Mouse (Mus musculus) forebrain, embryonic 11.5 days (tissue): ENCODE results near the gene Tab3. TPM values are rescaled to one million over a fixed set of nuclear protein-coding genes. Genes with fewer than 3 reads are reported as not detected.

Experiments used
- ATAC-seq: fragments of 200-750 bp; cut with Nextera tagmentation; replicated peaks from 2 replicates; pipeline ENCODE4 v1.8.0; 2017; ENCODE audit warnings: moderate TSS enrichment; ENCODE audit not compliant: low FRiP score
- DNase-seq: peaks from one replicate; pipeline ENCODE4 v3.0.0-alpha.2; 2017; ENCODE audit warnings: low spot score
- H3K27ac ChIP-seq: fragments of 300-500 bp; sonication (generic); 2 replicates; pipeline ENCODE4 v1.5.1; 2014; ENCODE audit warnings: low read depth, low read length
- H3K27me3 ChIP-seq: fragments of 300-500 bp; sonication (generic); 2 replicates; pipeline ENCODE4 v1.6.1; 2014; ENCODE audit warnings: mild to moderate bottlenecking, low read length, mixed read lengths; ENCODE audit not compliant: control insufficient read depth, insufficient read depth
- H3K36me3 ChIP-seq: fragments of 300-500 bp; sonication (generic); 2 replicates; pipeline ENCODE4 v1.6.1; 2014; ENCODE audit warnings: mild to moderate bottlenecking, low read length, moderate library complexity, mixed read lengths; ENCODE audit not compliant: control insufficient read depth, insufficient read depth
- H3K4me1 ChIP-seq: fragments of 300-500 bp; sonication (generic); replicated peaks from 2 replicates; pipeline ENCODE4 v1.6.1; 2014; ENCODE audit warnings: low read length, mixed read lengths; ENCODE audit not compliant: control insufficient read depth, insufficient read depth
- H3K4me2 ChIP-seq: fragments of 300-500 bp; sonication (generic); 2 replicates; pipeline ENCODE4 v1.6.1; 2014; ENCODE audit warnings: low read depth, mild to moderate bottlenecking, low read length, moderate library complexity, mixed read lengths; ENCODE audit not compliant: severe bottlenecking
- H3K4me3 ChIP-seq: fragments of 300-500 bp; sonication (generic); 2 replicates; pipeline ENCODE4 v1.5.1; 2014; ENCODE audit warnings: low read depth, low read length
- H3K9ac ChIP-seq: fragments of 300-500 bp; sonication (generic); 2 replicates; pipeline ENCODE4 v1.6.1; 2014; ENCODE audit warnings: low read length
- H3K9me3 ChIP-seq: fragments of 300-500 bp; sonication (generic); 2 replicates; pipeline ENCODE4 v1.6.1; 2016; ENCODE audit warnings: low read length, mixed read lengths; ENCODE audit not compliant: control insufficient read depth
- WGBS: fragments of 180-500 bp; shearing (Covaris S2); extraction: QIAGEN DNeasy Blood & Tissue Kit; methylation state at CpG from one replicate; pipeline ENCODE4 v1.1.7; 2014; 5-methylcytosine and 5-hydroxymethylcytosine counted together
- microRNA-seq: library from miRNA; unstranded; fragments of <30 nt; microRNA quantifications from one replicate; pipeline ENCODE4, GENCODE M21; 2016; ENCODE audit not compliant: insufficient number of aligned reads
- polyA plus RNA-seq: library from polyadenylated mRNA; unstranded; fragments of >200 nt; fragmentation: Nextera tagmentation; extraction: Ambion mirVana; gene quantifications from 2 replicates; pipeline ENCODE4 v1.2.1, GENCODE M21; 2014

Tab3 gene
- polyA plus RNA-seq, 1 experiment from 2014 or later, result 5.3 TPM

DNA sequence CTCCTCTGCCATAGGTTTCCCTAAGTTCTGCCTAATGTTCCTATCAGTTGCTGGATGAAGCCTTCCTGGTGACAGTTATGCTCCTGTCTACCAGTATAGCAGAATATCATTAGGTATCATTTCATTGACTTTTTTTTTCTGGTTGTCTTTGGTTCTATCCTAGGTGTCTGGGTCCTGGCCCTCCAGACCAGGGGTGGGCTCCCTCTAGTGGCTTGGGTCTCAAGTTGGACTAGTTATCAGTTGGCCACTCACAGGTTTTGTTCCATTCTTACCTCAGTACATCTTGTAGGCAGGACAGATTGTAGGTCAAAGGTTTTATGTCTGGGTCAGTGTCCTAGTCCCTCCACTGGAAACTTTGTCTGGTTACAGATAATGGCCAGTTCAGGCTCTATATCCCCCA, 11.8 kb downstream of the Tab3 start:
- Histone ChIP-seq H3K36me3 (no peaks in the 10 kb centered on the region), H3K27ac (no peak overlapping the region), H3K4me1 (no peaks in the 10 kb centered on the region), H3K4me3 (no peak overlapping the region), H3K9me3 (no peaks in the 10 kb centered on the region), H3K4me2 (no peak overlapping the region), H3K27me3 (no peaks in the 10 kb centered on the region), H3K9ac (no peak overlapping the region)
- no peak for ATAC-seq
- DNase-seq, result no peak

DNA sequence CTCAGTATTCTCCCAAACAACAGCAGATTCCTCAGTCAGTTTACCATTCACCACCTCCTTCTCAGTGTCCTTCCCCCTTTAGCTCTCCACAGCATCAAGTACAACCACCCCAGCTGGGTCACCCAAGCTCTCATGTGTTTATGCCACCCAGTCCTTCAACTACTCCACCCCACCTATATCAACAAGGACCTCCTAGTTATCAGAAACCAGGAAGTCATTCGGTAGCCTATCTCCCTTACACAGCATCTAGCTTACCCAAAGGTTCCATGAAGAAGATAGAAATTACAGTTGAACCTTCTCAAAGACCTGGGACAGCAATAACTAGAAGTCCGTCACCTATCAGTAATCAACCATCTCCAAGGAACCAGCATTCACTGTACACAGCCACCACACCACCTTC, 40.9 kb downstream of the Tab3 start:
- no peak for DNase-seq
- 89% methylated on average over 2 of the region's 2 CpGs for WGBS
- no peak overlapping the region for H3K9ac ChIP-seq

DNA sequence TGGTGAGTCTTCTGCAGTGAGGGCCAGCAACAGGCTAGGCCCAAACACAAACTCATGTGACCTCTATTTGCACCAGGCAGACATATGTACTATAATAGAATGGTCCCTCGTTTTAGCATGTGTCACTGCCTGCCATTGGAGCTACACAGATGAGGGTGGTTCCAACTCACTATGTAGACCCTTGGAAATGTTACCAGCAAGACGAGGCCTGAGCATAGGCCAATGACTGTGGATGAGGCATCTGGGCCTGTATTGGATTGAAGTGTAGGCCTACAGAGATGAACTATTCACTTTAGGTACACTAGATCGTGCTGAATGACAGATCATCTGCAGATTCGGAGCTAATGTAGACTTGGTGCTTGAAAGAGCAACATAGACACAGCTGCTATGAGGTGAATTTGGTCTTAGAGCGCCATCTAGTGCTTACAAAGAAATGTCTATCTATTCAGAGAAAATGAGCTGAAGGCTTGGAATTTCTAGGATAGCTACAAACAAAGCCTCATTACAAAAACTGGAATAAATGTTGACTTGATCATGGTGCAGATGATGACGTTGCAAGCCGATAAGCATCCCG, 72.5 kb downstream of the Tab3 start:
- no peaks in the 10 kb centered on the region for H3K9me3 ChIP-seq
- no peak overlapping the region for H3K9ac ChIP-seq
- H3K4me3 ChIP-seq, result no peak overlapping the region
- ATAC-seq, result no peak
- no peak overlapping the region for H3K4me2 ChIP-seq
- H3K27ac ChIP-seq, result no peak overlapping the region
- no peaks in the 10 kb centered on the region for H3K36me3 ChIP-seq
- DNase-seq, result no peak
- no peaks in the 10 kb centered on the region for H3K27me3 ChIP-seq
- WGBS, result 48% methylated on average over 8 of the region's 8 CpGs
- H3K4me1 ChIP-seq, result no peaks in the 10 kb centered on the region

More for the DNA sequence above, 40.9 kb downstream of the Tab3 start:
- Histone ChIP-seq H3K9me3 (no peaks in the 10 kb centered on the region), H3K27ac (no peak overlapping the region), H3K4me1 (no peaks in the 10 kb centered on the region), H3K27me3 (no peaks in the 10 kb centered on the region), H3K36me3 (no peaks in the 10 kb centered on the region), H3K4me3 (no peak overlapping the region), H3K4me2 (no peak overlapping the region)
- no peak for ATAC-seq

DNA sequence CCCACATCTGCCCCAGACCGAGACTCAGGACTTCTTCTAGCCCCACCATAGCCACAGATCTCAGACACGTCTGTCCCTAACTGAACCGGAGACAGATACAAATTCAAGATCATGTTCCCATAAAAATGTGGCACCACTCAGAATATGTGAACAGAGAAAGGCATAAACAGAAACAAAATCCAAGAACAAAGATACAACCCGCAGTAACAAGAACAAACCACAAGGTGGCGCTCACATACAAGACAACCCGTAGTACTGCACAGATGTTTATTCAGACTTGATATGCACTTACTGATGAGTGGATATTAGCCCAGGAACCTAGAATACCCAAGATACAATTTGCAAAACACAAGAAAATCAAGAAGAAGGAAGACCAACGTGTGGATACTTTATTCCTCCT, 103.0 kb downstream of the Tab3 start:
- peak; percentile 52 for DNase-seq
- no peak overlapping the region for H3K4me3 ChIP-seq
- ATAC-seq, result no peak; the same call in 1 of the 2 replicates
- no peaks in the 10 kb centered on the region for H3K27me3 ChIP-seq
- 26% methylated on average over 7 of the region's 7 CpGs for WGBS
- no peaks in the 10 kb centered on the region for H3K9me3 ChIP-seq
- H3K4me2 ChIP-seq, result no peak overlapping the region
- H3K36me3 ChIP-seq, result no peaks in the 10 kb centered on the region
- H3K9ac ChIP-seq, result no peak overlapping the region
- H3K27ac ChIP-seq, result no peak overlapping the region
- no peaks in the 10 kb centered on the region for H3K4me1 ChIP-seq

DNA sequence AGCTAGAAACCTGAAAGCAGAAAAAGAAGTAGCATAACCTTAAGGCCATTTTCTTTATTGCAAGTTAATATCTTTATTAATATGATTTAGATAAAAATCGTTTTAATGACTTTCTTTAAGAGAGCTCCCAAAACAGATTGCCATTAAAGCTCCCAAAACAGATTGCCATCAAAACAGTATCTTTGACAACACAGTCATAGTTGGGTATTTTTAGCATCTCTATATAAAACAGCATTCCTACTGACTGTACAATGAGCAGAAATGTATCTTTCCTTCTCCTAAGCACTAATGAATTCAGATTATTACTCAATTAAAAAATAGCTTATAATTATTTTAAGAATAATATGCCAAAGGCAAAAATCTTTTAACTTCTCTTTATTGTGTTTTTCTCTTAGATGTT, 108.3 kb downstream of the Tab3 start:
- Histone ChIP-seq H3K27me3 (no peaks in the 10 kb centered on the region), H3K4me1 (no peaks in the 10 kb centered on the region), H3K27ac (no peak overlapping the region), H3K4me2 (no peak overlapping the region), H3K4me3 (no peak overlapping the region), H3K36me3 (no peaks in the 10 kb centered on the region), H3K9me3 (no peaks in the 10 kb centered on the region), H3K9ac (no peak overlapping the region)
- ATAC-seq (no peak), DNase-seq (no peak)
- 65% methylated on average over 1 of the region's 1 CpGs for WGBS

DNA sequence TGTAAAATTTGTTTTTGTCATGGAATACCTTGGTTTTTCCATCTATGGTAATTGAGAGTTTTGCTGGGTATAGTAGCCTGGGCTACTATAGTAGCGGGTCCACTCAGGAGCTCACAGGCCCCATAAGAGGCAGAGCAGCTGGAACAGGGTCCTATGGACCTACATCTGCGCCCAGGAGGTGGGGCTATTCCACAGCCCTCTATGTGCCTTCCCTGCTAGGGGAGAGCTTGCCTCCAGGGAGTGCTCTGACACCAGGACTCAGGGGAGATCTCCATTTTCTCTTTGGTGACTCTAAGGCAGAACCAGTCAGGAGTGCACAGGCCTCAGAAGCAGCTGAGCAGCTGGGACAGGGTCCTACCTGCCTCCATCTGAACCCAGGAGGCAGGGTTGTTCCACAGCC, 109.9 kb downstream of the Tab3 start:
- H3K9ac ChIP-seq, result no peak overlapping the region
- no peaks in the 10 kb centered on the region for H3K27me3 ChIP-seq
- H3K4me1 ChIP-seq, result no peaks in the 10 kb centered on the region
- ATAC-seq (no peak), DNase-seq (no peak)
- H3K27ac ChIP-seq, result no peak overlapping the region
- H3K9me3 ChIP-seq, result no peaks in the 10 kb centered on the region
- H3K4me2 ChIP-seq, result no peak overlapping the region
- H3K36me3 ChIP-seq, result no peaks in the 10 kb centered on the region
- no peak overlapping the region for H3K4me3 ChIP-seq
- WGBS, result 75% methylated on average over 2 of the region's 2 CpGs

Small RNA genes lying within 50 kb of the gene (microRNA-seq; reads per million reads assigned to microRNA genes)
- gene Gm44378, result not detected

Other genes with a start within 250 kb of the Tab3 start
- 7.9 and 8.6 TPM in 2 replicates for gene Gk, start 202.8 kb downstream of the Tab3 start, polyA plus RNA-seq